Mouse (Mus musculus) ES-Bruce4 (cell line): ENCODE results near the gene Hivep3. TPM values are rescaled to one million over a fixed set of nuclear protein-coding genes. Genes with fewer than 3 reads are reported as not detected.

Source experiments
- H3K27ac ChIP-seq: 2 replicates; pipeline ENCODE4 v1.5.1; 2012; ENCODE audit warnings: low read length, inconsistent platforms; ENCODE audit not compliant: insufficient read depth
- H3K27me3 ChIP-seq: 2 replicates; pipeline ENCODE4 v1.6.1; 2012; ENCODE audit warnings: mild to moderate bottlenecking, low read length, inconsistent platforms; ENCODE audit not compliant: control insufficient read depth, poor library complexity, insufficient read depth, severe bottlenecking
- H3K36me3 ChIP-seq: 2 replicates; pipeline ENCODE4 v1.6.1; 2012; ENCODE audit warnings: inconsistent platforms, mild to moderate bottlenecking, low read length, moderate library complexity; ENCODE audit not compliant: control insufficient read depth, poor library complexity, insufficient read depth, severe bottlenecking
- H3K4me1 ChIP-seq: one replicate; pipeline ENCODE4 v1.8.1; 2011; ENCODE audit warnings: low read length; ENCODE audit not compliant: control insufficient read depth, insufficient read depth
- H3K4me3 ChIP-seq: 2 replicates; pipeline ENCODE4 v1.5.1; 2011; ENCODE audit warnings: low read depth, mild to moderate bottlenecking, low read length
- H3K9ac ChIP-seq: 2 replicates; pipeline ENCODE4 v1.6.1; 2012; ENCODE audit warnings: low read depth, mild to moderate bottlenecking, inconsistent platforms; ENCODE audit not compliant: poor library complexity, severe bottlenecking
- H3K9me3 ChIP-seq: replicated peaks from 2 replicates; pipeline ENCODE4 v1.6.1; 2012; ENCODE audit warnings: mild to moderate bottlenecking, low read length, inconsistent platforms; ENCODE audit not compliant: control insufficient read depth, poor library complexity, insufficient read depth, severe bottlenecking
- CTCF ChIP-seq: IDR thresholded peaks from one replicate; pipeline ENCODE4 v1.8.1; 2011; ENCODE audit warnings: low read depth, low read length
- EP300 ChIP-seq: IDR thresholded peaks from 2 replicates; pipeline ENCODE4 v1.6.1; 2011; ENCODE audit warnings: low read depth, low read length; ENCODE audit not compliant: insufficient read depth
- POLR2A ChIP-seq: IDR thresholded peaks from one replicate; pipeline ENCODE4 v1.8.1; 2011; ENCODE audit warnings: low read length; ENCODE audit not compliant: insufficient read depth
- polyA plus RNA-seq: library from polyadenylated mRNA; stranded (reverse); fragments of >200 nt; gene quantifications from 2 replicates; pipeline ENCODE4 v1.2.4, GENCODE M21; 2011; ENCODE audit warnings: low read depth; ENCODE audit not compliant: missing spikeins, insufficient read depth, insufficient read length

The Hivep3 gene
- polyA plus RNA-seq, 1 experiment, result 0.79 TPM

GRCm38 (mm10) chr4:119707751-119708150 lies 25.8 kb upstream of the Hivep3 start:
- Histone ChIP-seq H3K36me3 (no peaks in the 10 kb centered on the region), H3K4me3 (no peak overlapping the region), H3K4me1 (no peaks in the 10 kb centered on the region), H3K9me3 (no peaks in the 10 kb centered on the region), H3K9ac (no peak overlapping the region), H3K27me3 (no peaks in the 10 kb centered on the region), H3K27ac (no peak overlapping the region)
- TF ChIP-seq POLR2A, result no peak
- no peak for TF ChIP-seq CTCF
- TF ChIP-seq EP300, result no peak

- no peak overlapping the region for H3K4me3 ChIP-seq
- no peak for TF ChIP-seq CTCF
- TF ChIP-seq POLR2A, result no peak
- TF ChIP-seq EP300, result no peak
- H3K9me3 ChIP-seq, result no peaks in the 10 kb centered on the region
- H3K27ac ChIP-seq, result no peak overlapping the region
- H3K4me1 ChIP-seq, result no peaks in the 10 kb centered on the region
- no peak overlapping the region for H3K9ac ChIP-seq
- no peaks in the 10 kb centered on the region for H3K27me3 ChIP-seq
- no peaks in the 10 kb centered on the region for H3K36me3 ChIP-seq
Observed at GRCm38 (mm10) chr4:119710208-119710607, 23.4 kb upstream of the Hivep3 start.

- H3K9ac ChIP-seq, result no peak overlapping the region
- no peaks in the 10 kb centered on the region for H3K4me1 ChIP-seq
- H3K27me3 ChIP-seq, result no peaks in the 10 kb centered on the region
- TF ChIP-seq POLR2A (no peak), EP300 (no peak)
- no peaks in the 10 kb centered on the region for H3K36me3 ChIP-seq
- H3K27ac ChIP-seq, result no peak overlapping the region
- no peaks in the 10 kb centered on the region for H3K9me3 ChIP-seq
- no peak overlapping the region for H3K4me3 ChIP-seq
Observed at GRCm38 (mm10) chr4:119717443-119717842, 16.1 kb upstream of the Hivep3 start.

- H3K9me3 ChIP-seq, result no peaks in the 10 kb centered on the region
- no peak overlapping the region for H3K4me3 ChIP-seq
- TF ChIP-seq POLR2A (no peak), CTCF (no peak), EP300 (no peak)
- H3K27ac ChIP-seq, result no peak overlapping the region
- no peaks in the 10 kb centered on the region for H3K27me3 ChIP-seq
- no peak overlapping the region for H3K9ac ChIP-seq
- H3K36me3 ChIP-seq, result no peaks in the 10 kb centered on the region
- no peaks in the 10 kb centered on the region for H3K4me1 ChIP-seq
Observed at GRCm38 (mm10) chr4:119721531-119721930, 12.1 kb upstream of the Hivep3 start.

- Histone ChIP-seq H3K9ac (no peak overlapping the region), H3K4me3 (no peak overlapping the region), H3K9me3 (no peaks in the 10 kb centered on the region), H3K4me1 (no peaks in the 10 kb centered on the region), H3K36me3 (no peaks in the 10 kb centered on the region), H3K27me3 (no peaks in the 10 kb centered on the region), H3K27ac (no peak overlapping the region)
- TF ChIP-seq POLR2A (no peak), EP300 (no peak), CTCF (no peak)
Observed at GRCm38 (mm10) chr4:119726074-119726473, 7.5 kb upstream of the Hivep3 start.

- no peak overlapping the region for H3K4me3 ChIP-seq
- H3K9ac ChIP-seq, result no peak overlapping the region
- H3K27ac ChIP-seq, result no peak overlapping the region
- no peaks in the 10 kb centered on the region for H3K27me3 ChIP-seq
- H3K36me3 ChIP-seq, result no peaks in the 10 kb centered on the region
- no peaks in the 10 kb centered on the region for H3K9me3 ChIP-seq
- H3K4me1 ChIP-seq, result no peaks in the 10 kb centered on the region
- TF ChIP-seq CTCF (no peak), EP300 (no peak), POLR2A (no peak)
Observed at GRCm38 (mm10) chr4:119727871-119728270, 5.7 kb upstream of the Hivep3 start.
